Mouse (Mus musculus) macrophage (primary cell): ENCODE measurements around the gene Lrrc8a. TPM values are rescaled to one million over a fixed set of nuclear protein-coding genes. Genes with fewer than 3 reads are reported as not detected.

Source experiments
- H3K27ac ChIP-seq: fragments of 350-480 bp; formaldehyde crosslinking; 2 replicates; pipeline ENCODE4 v1.9.0; 2021
- H3K36me3 ChIP-seq: fragments of 350-480 bp; formaldehyde crosslinking; 2 replicates; pipeline ENCODE4 v1.9.0; 2021; ENCODE audit errors: inconsistent target
- H3K4me3 ChIP-seq: fragments of 350-480 bp; formaldehyde crosslinking; 2 replicates; pipeline ENCODE4 v1.9.0; 2021; ENCODE audit errors: inconsistent target
- H3K79me2 ChIP-seq: fragments of 350-480 bp; formaldehyde crosslinking; 2 replicates; pipeline ENCODE4 v1.9.0; 2021; ENCODE audit errors: inconsistent target
- WGBS: methylation state at CpG from one replicate; pipeline ENCODE4 v1.1.7; 2026; ENCODE audit warnings: inconsistent platforms; ENCODE audit not compliant: missing documents; 5-methylcytosine and 5-hydroxymethylcytosine counted together
- polyA plus RNA-seq: library from polyadenylated mRNA; stranded (reverse); fragments of 250-400 nt; gene quantifications from 3 replicates; pipeline ENCODE4 v1.2.4, GENCODE M21; 2018; ENCODE audit warnings: inconsistent platforms

Gene Lrrc8a
- polyA plus RNA-seq, 1 experiment from 2014 or later: 11.0 TPM

- Histone ChIP-seq H3K27ac (no peak overlapping the region), H3K79me2 (peaks cover 39% of the 10 kb centered on the region; the same call in 1 of the 2 replicates), H3K36me3 (peaks cover 21% of the 10 kb centered on the region; the same call in 1 of the 2 replicates), H3K4me3 (no peak overlapping the region)
- WGBS: 98% methylated on average over 17 of the region's 18 CpGs
Observed at GRCm38 (mm10) chr2:30261921-30262839, 24.7 kb downstream of the Lrrc8a start.

GRCm38 (mm10) chr2:30262840-30263441 lies 25.4 kb downstream of the Lrrc8a start:
- 80% methylated on average over 4 of the region's 4 CpGs for WGBS
- Histone ChIP-seq H3K4me3 (no peak overlapping the region), H3K27ac (no peak overlapping the region), H3K79me2 (peaks cover 31% of the 10 kb centered on the region; the same call in 1 of the 2 replicates), H3K36me3 (peaks cover 20% of the 10 kb centered on the region; the same call in 1 of the 2 replicates)

GRCm38 (mm10) chr2:30263811-30264210 lies 26.3 kb downstream of the Lrrc8a start:
- Histone ChIP-seq H3K36me3 (peaks cover 20% of the 10 kb centered on the region; the same call in 1 of the 2 replicates), H3K4me3 (no peak overlapping the region), H3K79me2 (peaks cover 22% of the 10 kb centered on the region; the same call in 1 of the 2 replicates), H3K27ac (no peak overlapping the region)
- WGBS: 97% methylated on average over 6 of the region's 6 CpGs

- peaks cover 20% of the 10 kb centered on the region; the same call in 1 of the 2 replicates for H3K36me3 ChIP-seq
- H3K79me2 ChIP-seq: peaks cover 12% of the 10 kb centered on the region; the same call in 1 of the 2 replicates
- WGBS: 91% methylated on average over 7 of the region's 7 CpGs
- no peak overlapping the region for H3K4me3 ChIP-seq
- H3K27ac ChIP-seq: peak overlapping the region; percentile 80
Observed at GRCm38 (mm10) chr2:30264671-30265519, 27.4 kb downstream of the Lrrc8a start.

GRCm38 (mm10) chr2:30265767-30266253 lies 28.3 kb downstream of the Lrrc8a start, which contains the start of gene Phyhd1:
Phyhd1 (plus strand) TSS chr2:30266203.
- H3K4me3 ChIP-seq: no peak within 1 kb of the TSS
- peaks cover 20% of the 10 kb centered on the region; the same call in 1 of the 2 replicates for H3K36me3 ChIP-seq
- H3K27ac ChIP-seq: peak within 1 kb of the TSS; percentile 80
- peaks cover 2% of the 10 kb centered on the region; the same call in 1 of the 2 replicates for H3K79me2 ChIP-seq
- whole genome bisulfite sequencing: 77% methylated on average over 5 of the region's 5 CpGs

- no peaks in the 10 kb centered on the region; the same call in 1 of the 2 replicates for H3K79me2 ChIP-seq
- 30% methylated on average over 4 of the region's 4 CpGs for WGBS
- peaks cover 20% of the 10 kb centered on the region; the same call in 1 of the 2 replicates for H3K36me3 ChIP-seq
- H3K4me3 ChIP-seq: no peak overlapping the region
- peak overlapping the region; percentile 80 for H3K27ac ChIP-seq
Observed at GRCm38 (mm10) chr2:30266392-30266941, 29.0 kb downstream of the Lrrc8a start.

GRCm38 (mm10) chr2:30267466-30267865 lies 30.0 kb downstream of the Lrrc8a start:
- 0 out of 2 replicates have a peak overlapping the region, but pooled peaks have one; percentile 5 for H3K27ac ChIP-seq
- H3K4me3 ChIP-seq: no peak overlapping the region
- WGBS: 100% methylated on average over 2 of the region's 2 CpGs

GRCm38 (mm10) chr2:30268371-30268770 lies 30.9 kb downstream of the Lrrc8a start:
- Histone ChIP-seq H3K27ac (peak overlapping the region; percentile 5; the same call in 1 of the 2 replicates), H3K79me2 (no peaks in the 10 kb centered on the region), H3K36me3 (peaks cover 9% of the 10 kb centered on the region; the same call in 1 of the 2 replicates), H3K4me3 (no peak overlapping the region)
- 71% methylated on average over 4 of the region's 4 CpGs for WGBS

More at GRCm38 (mm10) chr2:30267466-30267865, 30.0 kb downstream of the Lrrc8a start:
- H3K36me3 ChIP-seq: peaks cover 14% of the 10 kb centered on the region; the same call in 1 of the 2 replicates
- no peaks in the 10 kb centered on the region for H3K79me2 ChIP-seq

- H3K4me3 ChIP-seq: no peak overlapping the region
- 72% methylated on average over 17 of the region's 17 CpGs for WGBS
- H3K79me2 ChIP-seq: no peaks in the 10 kb centered on the region
- peak overlapping the region; percentile 50 for H3K27ac ChIP-seq
- no peaks in the 10 kb centered on the region for H3K36me3 ChIP-seq
Observed at GRCm38 (mm10) chr2:30269241-30269990, 31.9 kb downstream of the Lrrc8a start.

GRCm38 (mm10) chr2:30270134-30270533 lies 32.6 kb downstream of the Lrrc8a start:
- Histone ChIP-seq H3K4me3 (no peak overlapping the region), H3K36me3 (no peaks in the 10 kb centered on the region), H3K79me2 (no peaks in the 10 kb centered on the region), H3K27ac (peak overlapping the region; percentile 50)
- WGBS: 6% methylated on average over 1 of the region's 1 CpGs

GRCm38 (mm10) chr2:30280743-30281142 lies 43.2 kb downstream of the Lrrc8a start, which contains the start of gene Gm28038:
Gm28038 (plus strand) TSS chr2:30281043.
- H3K36me3 ChIP-seq: no peaks in the 10 kb centered on the region
- no peak within 1 kb of the TSS for H3K4me3 ChIP-seq
- WGBS: 99% methylated on average over 11 of the region's 11 CpGs

GRCm38 (mm10) chr2:30281651-30282050 lies 44.1 kb downstream of the Lrrc8a start:
- Histone ChIP-seq H3K4me3 (no peak overlapping the region), H3K79me2 (peaks cover 21% of the 10 kb centered on the region), H3K36me3 (no peaks in the 10 kb centered on the region), H3K27ac (no peak overlapping the region)
- WGBS: 90% methylated on average over 3 of the region's 3 CpGs

More at GRCm38 (mm10) chr2:30280743-30281142, 43.2 kb downstream of the Lrrc8a start, which contains the start of gene Gm28038:
- H3K79me2 ChIP-seq: peaks cover 15% of the 10 kb centered on the region
- no peak within 1 kb of the TSS for H3K27ac ChIP-seq

- H3K4me3 ChIP-seq: no peak overlapping the region
- no peak overlapping the region for H3K27ac ChIP-seq
- WGBS: 86% methylated on average over 2 of the region's 2 CpGs
- peaks cover 37% of the 10 kb centered on the region for H3K79me2 ChIP-seq
- no peaks in the 10 kb centered on the region for H3K36me3 ChIP-seq
Observed at GRCm38 (mm10) chr2:30283193-30283592, 45.7 kb downstream of the Lrrc8a start.
